Mouse (Mus musculus) olfactory bulb, adult 2 months (tissue): Measurements from ENCODE around the gene Cdx2. TPM values are rescaled to one million over a fixed set of nuclear protein-coding genes. Genes with fewer than 3 reads are reported as not detected.

Experiments used
- H3K27ac ChIP-seq: fragments of 200-500 bp; 2 replicates; pipeline ENCODE4 v1.5.1; 2012; ENCODE audit warnings: low read depth, low read length; ENCODE audit not compliant: insufficient read depth
- H3K4me1 ChIP-seq: fragments of 200-500 bp; 2 replicates; pipeline ENCODE4 v1.6.1; 2012; ENCODE audit warnings: low read length; ENCODE audit not compliant: control insufficient read depth, insufficient read depth
- H3K4me3 ChIP-seq: fragments of 200-500 bp; 2 replicates; pipeline ENCODE4 v1.5.1; 2012; ENCODE audit warnings: mild to moderate bottlenecking, low read depth, low read length, moderate library complexity; ENCODE audit not compliant: insufficient read depth
- CTCF ChIP-seq: fragments of 200-500 bp; IDR thresholded peaks from 2 replicates; pipeline ENCODE4 v1.5.1; 2012; ENCODE audit warnings: low read depth, mild to moderate bottlenecking, low read length, moderate library complexity; ENCODE audit not compliant: insufficient read depth
- POLR2A ChIP-seq: fragments of 200-500 bp; IDR thresholded peaks from 2 replicates; pipeline ENCODE4 v1.6.1; 2012; ENCODE audit warnings: mild to moderate bottlenecking, low read depth, low read length, moderate library complexity; ENCODE audit not compliant: insufficient read depth
- WGBS: fragments of 180-500 bp; shearing (Covaris S2); methylation state at CpG from one replicate; pipeline ENCODE4 v1.1.7; 2018; 5-methylcytosine and 5-hydroxymethylcytosine counted together
- polyA plus RNA-seq: library from polyadenylated mRNA; stranded (reverse); fragments of >200 nt; gene quantifications from 2 replicates; pipeline ENCODE4 v1.2.4, GENCODE M21; 2012; ENCODE audit warnings: low replicate concordance; ENCODE audit not compliant: missing spikeins, insufficient read depth, insufficient read length

The Cdx2 gene
- polyA plus RNA-seq, 1 experiment: not detected

GRCm38 (mm10) chr5:147322183-147322582 is 15.1 kb upstream of the Cdx2 start, which contains the start of gene Urad:
Gene Urad, minus strand, starts transcription at chr5:147322440.
- TF ChIP-seq POLR2A (no peak), CTCF (no peak)
- Histone ChIP-seq H3K4me3 (no peak within 1 kb of the TSS), H3K4me1 (no peaks in the 10 kb centered on the region), H3K27ac (no peak within 1 kb of the TSS)
- 81% methylated on average over 8 of the region's 8 CpGs for WGBS

GRCm38 (mm10) chr5:147319653-147320052 is 12.6 kb upstream of the Cdx2 start:
- Histone ChIP-seq H3K4me3 (no peak overlapping the region), H3K27ac (no peak overlapping the region), H3K4me1 (no peaks in the 10 kb centered on the region)
- TF ChIP-seq POLR2A (no peak), CTCF (no peak)

- H3K4me1 ChIP-seq: no peaks in the 10 kb centered on the region
- H3K27ac ChIP-seq: no peak overlapping the region
- 15% methylated on average over 7 of the region's 7 CpGs for WGBS
- H3K4me3 ChIP-seq: no peak overlapping the region
- no peak for TF ChIP-seq CTCF
- no peak for TF ChIP-seq POLR2A
Observed at GRCm38 (mm10) chr5:147317991-147318390, 10.9 kb upstream of the Cdx2 start.

- 3% methylated on average over 7 of the region's 7 CpGs for WGBS
Observed at GRCm38 (mm10) chr5:147317321-147317720, 10.3 kb upstream of the Cdx2 start.

GRCm38 (mm10) chr5:147315432-147316075 is 8.5 kb upstream of the Cdx2 start:
- no peak overlapping the region for H3K27ac ChIP-seq
- 4% methylated on average over 25 of the region's 25 CpGs for WGBS
- H3K4me3 ChIP-seq: no peak overlapping the region
- TF ChIP-seq CTCF (no peak), POLR2A (no peak)
- H3K4me1 ChIP-seq: no peaks in the 10 kb centered on the region

More at GRCm38 (mm10) chr5:147317321-147317720, 10.3 kb upstream of the Cdx2 start:
- no peaks in the 10 kb centered on the region for H3K4me1 ChIP-seq
- TF ChIP-seq CTCF: no peak
- no peak for TF ChIP-seq POLR2A
- H3K27ac ChIP-seq: no peak overlapping the region
- H3K4me3 ChIP-seq: no peak overlapping the region

GRCm38 (mm10) chr5:147314646-147315431 is 7.8 kb upstream of the Cdx2 start:
- TF ChIP-seq CTCF (no peak), POLR2A (no peak)
- Histone ChIP-seq H3K27ac (no peak overlapping the region), H3K4me1 (no peaks in the 10 kb centered on the region), H3K4me3 (no peak overlapping the region)
- 1% methylated on average over 39 of the region's 39 CpGs for WGBS

GRCm38 (mm10) chr5:147312830-147313685 is 6.0 kb upstream of the Cdx2 start:
- H3K27ac ChIP-seq: no peak overlapping the region
- H3K4me3 ChIP-seq: no peak overlapping the region
- H3K4me1 ChIP-seq: no peaks in the 10 kb centered on the region
- TF ChIP-seq POLR2A (no peak), CTCF (no peak)
- WGBS: 3% methylated on average over 27 of the region's 27 CpGs

- TF ChIP-seq POLR2A: no peak
- no peak for TF ChIP-seq CTCF
- Histone ChIP-seq H3K4me3 (no peak overlapping the region), H3K4me1 (peaks cover 3% of the 10 kb centered on the region; the same call in 1 of the 2 replicates), H3K27ac (no peak overlapping the region)
- WGBS: 0% methylated on average over 2 of the region's 2 CpGs
Observed at GRCm38 (mm10) chr5:147309786-147310185, 2.7 kb upstream of the Cdx2 start.
